Mouse (Mus musculus) brain, embryonic 14.5 days (tissue): ENCODE results near the gene Psmc1.

ENCODE experiments used
- CTCF ChIP-seq: fragments of 200-500 bp; IDR thresholded peaks from 2 replicates; pipeline ENCODE4 v1.5.1; 2012; ENCODE audit warnings: inconsistent platforms, mild to moderate bottlenecking, moderate library complexity, borderline replicate concordance; ENCODE audit not compliant: insufficient read depth, insufficient read length; ENCODE audit errors: extremely low read depth
- POLR2A ChIP-seq: fragments of 200-500 bp; IDR thresholded peaks from 2 replicates; pipeline ENCODE4 v1.6.1; 2012; ENCODE audit warnings: mild to moderate bottlenecking, inconsistent platforms, borderline replicate concordance; ENCODE audit not compliant: poor library complexity, insufficient read depth, insufficient read length, severe bottlenecking; ENCODE audit errors: extremely low read depth

DNA sequence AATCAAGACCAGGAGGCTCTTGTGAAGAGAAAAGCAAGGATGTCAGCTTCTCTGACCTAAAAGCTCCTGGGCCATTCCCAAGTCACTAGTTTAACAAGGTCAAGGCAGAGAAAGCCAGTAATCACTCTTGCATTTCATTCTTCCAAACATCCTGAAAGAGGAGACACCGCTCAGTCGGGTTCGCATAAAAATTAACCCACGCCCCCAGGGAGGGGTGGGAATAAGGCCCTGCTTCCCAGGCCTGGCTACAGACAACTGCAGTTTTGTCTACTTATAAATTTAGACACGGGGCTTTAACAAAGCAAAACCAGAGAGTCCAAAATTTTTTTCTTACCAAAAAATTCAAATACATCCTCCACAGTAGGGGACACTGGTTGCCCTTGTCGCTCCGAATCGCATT, 19.0 kb downstream of the Psmc1 start:
- TF ChIP-seq CTCF, result no peak
- TF ChIP-seq POLR2A, result no peak
